Mouse (Mus musculus): Measurements from ENCODE around the gene St8sia1. TPM values are rescaled to one million over a fixed set of nuclear protein-coding genes. Genes with fewer than 3 reads are reported as not detected.

St8sia1 gene
- polyA plus RNA-seq, 1 experiment from 2014 or later = 1.4 TPM

DNA sequence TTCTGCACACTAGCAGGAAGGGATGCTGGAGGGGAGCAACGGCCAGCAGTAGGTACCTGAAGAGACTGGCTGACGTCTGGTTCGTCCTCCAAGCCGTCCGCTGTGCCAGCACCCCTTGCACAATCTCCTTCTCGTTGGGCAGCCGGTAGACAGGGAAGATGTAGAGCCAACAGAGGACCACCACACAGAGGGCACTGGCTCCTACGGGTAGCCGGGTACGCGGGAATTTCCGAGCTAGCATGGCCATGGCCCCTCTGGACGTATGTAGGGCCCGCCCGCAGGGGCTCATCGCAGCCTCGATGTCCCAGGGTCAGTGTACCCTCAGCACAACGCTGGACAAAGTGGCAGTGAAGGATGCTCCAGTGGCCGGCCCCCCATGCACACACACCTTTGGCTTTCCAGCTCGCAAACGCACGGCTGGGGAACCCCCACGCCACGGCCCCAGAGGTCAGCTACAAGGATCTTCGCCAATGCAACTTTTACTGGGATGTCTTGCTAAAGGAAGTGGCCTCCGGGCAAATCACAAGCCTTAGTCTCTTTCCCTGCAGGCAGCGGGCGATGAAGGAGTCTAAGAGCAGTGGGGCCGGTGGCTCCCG lies 674 bp downstream of the St8sia1 start:
- Histone ChIP-seq H3K4me3 (ENCODE audit: low read length) (peak overlapping the region; percentile 59), H3K27me3 (replicated peaks; ENCODE audit: control insufficient read depth, insufficient read depth, low read length) (peaks cover 23% of the 10 kb centered on the region), H3K9ac (ENCODE audit: low read depth, low read length) (peak overlapping the region; percentile 67), H3K36me3 (ENCODE audit: control insufficient read depth, insufficient read depth, low read length) (no peaks in the 10 kb centered on the region), H3K4me1 (ENCODE audit: control insufficient read depth, insufficient read depth, low read length) (0 out of 2 replicates have a peak, but pooled peaks cover 3% of the 10 kb centered on the region), H3K9me3 (ENCODE audit: control insufficient read depth, low read length) (no peaks in the 10 kb centered on the region), H3K27ac (ENCODE audit: low read length) (no peak overlapping the region), H3K4me2 (ENCODE audit: low read depth, low read length) (peak overlapping the region; percentile 94)
- 25% methylated on average over 30 of the region's 30 CpGs for WGBS
- 0 out of 2 replicates have a peak, but pooled peaks have one; percentile 16 for ATAC-seq

GRCm38 (mm10) chr6:142962881-142963280 lies 1.4 kb downstream of the St8sia1 start:
- H3K36me3 ChIP-seq (ENCODE audit: control insufficient read depth, insufficient read depth, low read length) = no peaks in the 10 kb centered on the region
- 82% methylated on average over 14 of the region's 14 CpGs for WGBS
- peaks cover 23% of the 10 kb centered on the region for H3K27me3 ChIP-seq (replicated peaks; ENCODE audit: control insufficient read depth, insufficient read depth, low read length)
- H3K27ac ChIP-seq (ENCODE audit: low read length) = no peak overlapping the region
- H3K9ac ChIP-seq (ENCODE audit: low read depth, low read length) = no peak overlapping the region
- H3K4me1 ChIP-seq (ENCODE audit: control insufficient read depth, insufficient read depth, low read length) = 0 out of 2 replicates have a peak, but pooled peaks cover 3% of the 10 kb centered on the region
- no peaks in the 10 kb centered on the region for H3K9me3 ChIP-seq (ENCODE audit: control insufficient read depth, low read length)
- peak overlapping the region; percentile 59; the same call in 1 of the 2 replicates for H3K4me3 ChIP-seq (ENCODE audit: low read length)
- peak overlapping the region; percentile 94 for H3K4me2 ChIP-seq (ENCODE audit: low read depth, low read length)
- no peak for ATAC-seq

DNA sequence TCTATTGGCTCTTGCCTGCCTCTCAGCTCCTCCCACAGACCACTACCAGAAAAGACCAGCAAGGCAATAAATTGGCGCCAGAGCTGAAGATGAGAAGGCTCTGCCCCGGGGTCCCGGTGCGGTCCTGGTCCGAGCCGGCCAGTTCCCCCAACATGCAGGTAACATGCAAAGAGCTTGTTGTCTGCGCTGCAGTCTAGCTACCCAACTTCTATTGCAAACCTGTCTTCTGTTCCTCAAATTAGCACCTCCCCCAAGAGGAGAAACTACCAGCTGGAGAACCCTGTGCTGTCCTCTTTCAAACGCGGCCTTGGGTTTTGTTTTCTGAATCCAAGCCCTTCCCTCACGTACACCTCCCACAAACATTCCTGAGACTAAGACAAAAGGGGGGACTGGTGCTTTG lies 1.8 kb downstream of the St8sia1 start:
- no peak for ATAC-seq
- H3K4me3 ChIP-seq (ENCODE audit: low read length) = no peak overlapping the region
- no peaks in the 10 kb centered on the region for H3K36me3 ChIP-seq (ENCODE audit: control insufficient read depth, insufficient read depth, low read length)
- H3K9ac ChIP-seq (ENCODE audit: low read depth, low read length) = no peak overlapping the region
- H3K9me3 ChIP-seq (ENCODE audit: control insufficient read depth, low read length) = no peaks in the 10 kb centered on the region
- 63% methylated on average over 10 of the region's 10 CpGs for WGBS
- no peak overlapping the region for H3K27ac ChIP-seq (ENCODE audit: low read length)
- H3K4me1 ChIP-seq (ENCODE audit: control insufficient read depth, insufficient read depth, low read length) = 0 out of 2 replicates have a peak, but pooled peaks cover 3% of the 10 kb centered on the region
- peaks cover 23% of the 10 kb centered on the region for H3K27me3 ChIP-seq (replicated peaks; ENCODE audit: control insufficient read depth, insufficient read depth, low read length)
- no peak overlapping the region for H3K4me2 ChIP-seq (ENCODE audit: low read depth, low read length)

GRCm38 (mm10) chr6:142961721-142962455 lies 2.4 kb downstream of the St8sia1 start:
- Histone ChIP-seq H3K27me3 (replicated peaks; ENCODE audit: control insufficient read depth, insufficient read depth, low read length) (peaks cover 23% of the 10 kb centered on the region), H3K27ac (ENCODE audit: low read length) (no peak overlapping the region), H3K9me3 (ENCODE audit: control insufficient read depth, low read length) (no peaks in the 10 kb centered on the region), H3K4me1 (ENCODE audit: control insufficient read depth, insufficient read depth, low read length) (0 out of 2 replicates have a peak, but pooled peaks cover 3% of the 10 kb centered on the region), H3K36me3 (ENCODE audit: control insufficient read depth, insufficient read depth, low read length) (no peaks in the 10 kb centered on the region), H3K9ac (ENCODE audit: low read depth, low read length) (no peak overlapping the region), H3K4me2 (ENCODE audit: low read depth, low read length) (no peak overlapping the region), H3K4me3 (ENCODE audit: low read length) (no peak overlapping the region)
- 62% methylated on average over 9 of the region's 9 CpGs for WGBS
- no peak for ATAC-seq

GRCm38 (mm10) chr6:142956556-142956955 lies 7.7 kb downstream of the St8sia1 start:
- H3K4me1 ChIP-seq (ENCODE audit: control insufficient read depth, insufficient read depth, low read length) = no peaks in the 10 kb centered on the region
- 90% methylated on average over 4 of the region's 4 CpGs for WGBS
- H3K4me2 ChIP-seq (ENCODE audit: low read depth, low read length) = no peak overlapping the region
- H3K27ac ChIP-seq (ENCODE audit: low read length) = no peak overlapping the region
- no peaks in the 10 kb centered on the region for H3K9me3 ChIP-seq (ENCODE audit: control insufficient read depth, low read length)
- H3K36me3 ChIP-seq (ENCODE audit: control insufficient read depth, insufficient read depth, low read length) = no peaks in the 10 kb centered on the region
- ATAC-seq = no peak
- no peak overlapping the region for H3K9ac ChIP-seq (ENCODE audit: low read depth, low read length)
- no peak overlapping the region for H3K4me3 ChIP-seq (ENCODE audit: low read length)
- H3K27me3 ChIP-seq (replicated peaks; ENCODE audit: control insufficient read depth, insufficient read depth, low read length) = no peaks in the 10 kb centered on the region

DNA sequence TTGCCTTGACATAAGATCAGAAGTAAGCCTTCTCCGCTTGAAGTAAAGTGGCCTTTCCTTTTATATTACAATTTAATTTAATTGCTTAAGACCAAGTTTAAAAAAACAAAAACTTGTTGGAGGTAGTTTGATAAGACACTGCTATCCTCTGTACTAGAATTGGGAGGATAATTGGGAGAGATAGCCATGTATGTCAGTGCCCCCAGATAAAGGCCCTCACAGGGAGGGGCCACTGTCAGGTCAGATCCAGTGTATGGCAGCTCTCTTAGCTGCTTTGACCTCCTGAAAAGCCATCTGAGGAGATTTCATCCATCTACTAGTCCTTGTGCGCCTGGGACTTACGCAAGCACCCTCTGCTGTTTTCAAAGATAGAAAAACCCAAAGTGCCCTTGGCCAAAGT lies 9.0 kb downstream of the St8sia1 start:
- H3K9ac ChIP-seq (ENCODE audit: low read depth, low read length) = no peak overlapping the region
- no peak overlapping the region for H3K4me2 ChIP-seq (ENCODE audit: low read depth, low read length)
- no peak overlapping the region for H3K4me3 ChIP-seq (ENCODE audit: low read length)
- no peak for ATAC-seq
- no peaks in the 10 kb centered on the region for H3K4me1 ChIP-seq (ENCODE audit: control insufficient read depth, insufficient read depth, low read length)
- H3K36me3 ChIP-seq (ENCODE audit: control insufficient read depth, insufficient read depth, low read length) = no peaks in the 10 kb centered on the region
- H3K9me3 ChIP-seq (ENCODE audit: control insufficient read depth, low read length) = no peaks in the 10 kb centered on the region
- WGBS = 96% methylated on average over 3 of the region's 3 CpGs
- H3K27me3 ChIP-seq (replicated peaks; ENCODE audit: control insufficient read depth, insufficient read depth, low read length) = no peaks in the 10 kb centered on the region
- H3K27ac ChIP-seq (ENCODE audit: low read length) = no peak overlapping the region

DNA sequence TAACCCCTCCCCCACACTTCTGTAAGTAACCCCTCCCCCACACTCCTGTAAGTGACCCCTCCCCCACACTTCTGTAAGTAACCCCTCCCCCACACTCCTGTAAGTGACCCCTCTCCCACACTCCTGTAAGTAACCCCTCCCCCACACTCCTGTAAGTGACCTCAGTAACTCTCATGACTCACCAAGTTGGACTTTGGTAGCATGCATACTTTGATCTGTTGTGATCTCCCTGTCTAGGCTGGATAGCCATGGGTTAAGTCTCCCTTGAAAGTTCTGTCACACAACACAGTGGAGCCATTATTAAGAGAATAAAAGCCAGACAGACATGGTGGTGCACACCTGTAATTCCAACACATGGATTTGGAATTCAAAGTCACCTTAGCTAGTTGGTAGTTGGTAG lies 11.1 kb downstream of the St8sia1 start:
- Histone ChIP-seq H3K4me2 (ENCODE audit: low read depth, low read length) (no peak overlapping the region), H3K4me3 (ENCODE audit: low read length) (no peak overlapping the region), H3K9ac (ENCODE audit: low read depth, low read length) (no peak overlapping the region), H3K27me3 (replicated peaks; ENCODE audit: control insufficient read depth, insufficient read depth, low read length) (no peaks in the 10 kb centered on the region), H3K4me1 (ENCODE audit: control insufficient read depth, insufficient read depth, low read length) (no peaks in the 10 kb centered on the region), H3K27ac (ENCODE audit: low read length) (no peak overlapping the region), H3K9me3 (ENCODE audit: control insufficient read depth, low read length) (no peaks in the 10 kb centered on the region), H3K36me3 (ENCODE audit: control insufficient read depth, insufficient read depth, low read length) (no peaks in the 10 kb centered on the region)
- ATAC-seq = 0 out of 2 replicates have a peak, but pooled peaks have one; percentile 63

DNA sequence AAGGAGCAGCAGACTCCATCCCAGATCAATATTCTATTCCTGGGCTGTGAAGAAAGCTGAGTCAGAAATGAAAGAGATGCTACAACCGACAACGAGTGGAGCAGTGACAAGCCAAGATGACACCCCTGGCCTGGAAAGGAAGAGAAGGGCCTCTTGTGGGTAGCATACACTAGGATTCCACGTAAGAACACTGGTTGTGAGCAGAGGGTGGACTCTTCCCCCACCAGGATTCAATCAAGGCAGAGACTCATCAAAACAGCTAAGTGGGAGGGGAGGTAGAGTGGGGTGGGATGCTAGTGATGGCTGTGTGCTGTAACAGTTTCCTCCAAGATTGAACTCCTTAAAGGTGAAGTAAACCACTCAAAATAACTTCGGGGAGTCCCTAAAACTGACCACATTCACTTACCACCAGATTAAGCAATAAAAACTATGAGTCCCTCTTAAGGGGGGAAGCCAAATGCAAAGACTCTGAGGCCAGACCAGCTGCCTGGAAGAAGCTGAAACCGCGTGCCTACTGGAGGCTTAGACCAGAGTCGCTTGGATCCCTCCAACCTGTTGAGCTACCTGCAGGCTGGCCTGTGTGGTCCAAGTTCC lies 11.8 kb downstream of the St8sia1 start:
- no peaks in the 10 kb centered on the region for H3K27me3 ChIP-seq (replicated peaks; ENCODE audit: control insufficient read depth, insufficient read depth, low read length)
- WGBS = 86% methylated on average over 7 of the region's 7 CpGs
- no peak overlapping the region for H3K27ac ChIP-seq (ENCODE audit: low read length)
- no peaks in the 10 kb centered on the region for H3K9me3 ChIP-seq (ENCODE audit: control insufficient read depth, low read length)
- no peak overlapping the region for H3K9ac ChIP-seq (ENCODE audit: low read depth, low read length)
- no peak overlapping the region for H3K4me3 ChIP-seq (ENCODE audit: low read length)
- no peak overlapping the region for H3K4me2 ChIP-seq (ENCODE audit: low read depth, low read length)
- H3K4me1 ChIP-seq (ENCODE audit: control insufficient read depth, insufficient read depth, low read length) = no peaks in the 10 kb centered on the region
- no peak for ATAC-seq
- H3K36me3 ChIP-seq (ENCODE audit: control insufficient read depth, insufficient read depth, low read length) = no peaks in the 10 kb centered on the region

DNA sequence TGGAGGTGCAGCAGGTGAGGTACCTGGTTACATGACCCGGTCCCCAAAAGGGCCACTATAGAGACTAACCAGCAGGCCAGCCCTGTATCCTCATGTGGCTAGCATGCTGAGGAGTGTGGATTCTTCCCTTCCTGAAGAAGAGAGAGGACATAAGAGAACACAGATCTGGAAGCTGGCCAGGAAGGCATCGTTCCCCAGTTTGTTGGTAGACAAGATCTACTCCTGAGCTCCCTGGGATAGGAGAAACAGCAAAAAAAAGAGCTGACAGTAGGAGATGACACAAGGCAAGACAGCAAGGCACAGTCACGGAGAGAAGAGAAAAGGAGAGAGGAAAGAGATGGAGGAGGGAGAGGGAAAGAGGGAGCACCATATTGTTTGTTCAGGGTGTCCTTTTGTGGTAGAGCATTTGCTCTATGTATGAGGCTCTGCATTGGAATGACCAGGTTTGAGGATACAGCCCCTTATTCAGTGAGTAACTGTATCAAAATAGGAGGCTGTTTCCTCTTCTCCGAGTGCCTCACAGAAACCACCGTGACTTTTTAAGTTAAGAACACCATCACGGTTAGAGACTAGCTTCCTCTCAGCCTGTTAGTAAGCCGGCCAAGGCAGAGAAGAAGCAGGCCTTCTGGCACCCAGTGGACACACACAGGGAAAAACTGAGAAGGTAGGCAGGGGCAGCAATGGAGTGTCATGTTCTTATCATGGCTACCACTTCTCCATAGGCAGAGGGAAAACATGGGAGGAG lies 12.5 kb downstream of the St8sia1 start:
- H3K9ac ChIP-seq (ENCODE audit: low read depth, low read length) = no peak overlapping the region
- no peaks in the 10 kb centered on the region for H3K27me3 ChIP-seq (replicated peaks; ENCODE audit: control insufficient read depth, insufficient read depth, low read length)
- ATAC-seq = no peak
- no peaks in the 10 kb centered on the region for H3K9me3 ChIP-seq (ENCODE audit: control insufficient read depth, low read length)
- H3K4me1 ChIP-seq (ENCODE audit: control insufficient read depth, insufficient read depth, low read length) = no peaks in the 10 kb centered on the region
- H3K4me3 ChIP-seq (ENCODE audit: low read length) = no peak overlapping the region
- H3K36me3 ChIP-seq (ENCODE audit: control insufficient read depth, insufficient read depth, low read length) = no peaks in the 10 kb centered on the region
- no peak overlapping the region for H3K4me2 ChIP-seq (ENCODE audit: low read depth, low read length)
- no peak overlapping the region for H3K27ac ChIP-seq (ENCODE audit: low read length)
- 82% methylated on average over 7 of the region's 7 CpGs for WGBS

All from intestine, embryonic 16.5 days (tissue).